Mouse (Mus musculus): ENCODE results near the gene Zfp36l2.

GRCm38 (mm10) chr17:84226231-84226630 lies 38.5 kb upstream of the Zfp36l2 start:
- TF ChIP-seq JUND (IDR thresholded peaks at IDR 0.05; ENCODE audit: low read depth, low read length) (no peak), CTCF (IDR thresholded peaks at IDR 0.05 in 2 of 3, conservative IDR thresholded peaks at IDR 0.05 in 1 of 3; ENCODE audit: control insufficient read depth in 1 of 3, insufficient read depth in 1 of 3, low read depth in 2 of 3, low read length in 3 of 3, poor library complexity in 1 of 3, severe bottlenecking in 1 of 3) (no peak), UBTF (IDR thresholded peaks at IDR 0.05; ENCODE audit: borderline replicate concordance, insufficient read depth, low read depth, low read length) (no peak), E2F4 (IDR thresholded peaks at IDR 0.05; ENCODE audit: borderline replicate concordance, low read depth, low read length) (no peak), POLR2AphosphoS2 (IDR thresholded peaks at IDR 0.05; ENCODE audit: low read length) (no peak), TCF12 (IDR thresholded peaks at IDR 0.05; ENCODE audit: low read depth, low read length) (no peak)
